Mouse (Mus musculus): ENCODE measurements around the gene Dab1.

DNA sequence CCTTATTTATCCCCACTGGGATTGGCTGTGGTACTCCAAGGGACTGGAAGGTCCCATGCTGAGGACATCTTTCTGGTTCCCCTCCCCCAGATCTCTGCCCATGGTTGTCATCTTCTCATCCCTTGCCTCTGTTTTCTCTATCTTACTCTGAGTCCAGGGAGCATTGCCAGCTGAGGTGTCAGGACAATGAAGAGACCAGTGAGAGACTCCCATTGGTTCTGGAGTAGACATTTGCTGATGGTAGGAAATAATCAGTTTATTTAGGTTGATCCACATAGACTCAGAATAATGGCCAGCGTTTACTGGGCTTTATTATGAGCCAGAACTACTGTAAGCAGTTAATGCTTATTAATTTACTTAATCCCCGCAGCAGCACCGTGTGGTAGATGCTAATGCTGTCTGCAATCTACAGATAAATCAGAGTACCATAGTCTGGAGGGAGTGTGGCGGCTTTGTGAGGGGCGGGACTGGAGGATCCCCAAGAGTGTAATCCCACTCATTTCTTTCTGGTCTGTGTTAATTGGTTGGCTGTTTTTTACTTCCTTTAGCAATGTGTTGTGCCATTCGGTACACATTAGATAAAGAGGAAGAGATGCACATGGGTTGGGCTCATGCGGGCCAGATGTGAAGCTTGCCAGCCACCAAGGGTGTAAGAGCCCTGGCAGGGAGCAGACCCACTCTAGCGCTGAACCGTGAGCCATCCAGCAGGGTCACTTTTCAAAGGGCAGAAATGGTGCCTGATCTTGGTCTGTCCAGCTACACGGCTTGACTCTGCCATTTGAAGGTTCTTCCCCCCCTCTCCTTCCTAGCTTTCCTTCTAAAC is 824.0 kb downstream of the Dab1 start:
- no peak for TF ChIP-seq CTCF (IDR thresholded peaks at IDR 0.05; ENCODE audit: control insufficient read depth, insufficient read depth, insufficient replicate concordance, low read depth, low read length)
- no peak for TF ChIP-seq POLR2A (IDR thresholded peaks at IDR 0.05; ENCODE audit: control insufficient read depth, low read depth, low read length)
